Mouse (Mus musculus) large intestine, adult 2 months (tissue): ENCODE data around the gene Tfip11. TPM values are rescaled to one million over a fixed set of nuclear protein-coding genes. Genes with fewer than 3 reads are reported as not detected.

Experiments
- DNase-seq: peaks from one replicate; pipeline ENCODE4 v3.0.0-alpha.2; 2012; ENCODE audit warnings: low read depth, low spot score
- WGBS: fragments of 180-500 bp; shearing (Covaris S2); methylation state at CpG from one replicate; pipeline ENCODE4 v1.1.7; 2018; 5-methylcytosine and 5-hydroxymethylcytosine counted together
- polyA plus RNA-seq: library from polyadenylated mRNA; depleted of rRNA; stranded (reverse); fragments of >200 nt; gene quantifications from 2 replicates; pipeline ENCODE4 v1.2.3, GENCODE M21; 2012; rRNA removed

The Tfip11 gene
- 23.7 and 31.6 TPM in 2 replicates for polyA plus RNA-seq

DNA sequence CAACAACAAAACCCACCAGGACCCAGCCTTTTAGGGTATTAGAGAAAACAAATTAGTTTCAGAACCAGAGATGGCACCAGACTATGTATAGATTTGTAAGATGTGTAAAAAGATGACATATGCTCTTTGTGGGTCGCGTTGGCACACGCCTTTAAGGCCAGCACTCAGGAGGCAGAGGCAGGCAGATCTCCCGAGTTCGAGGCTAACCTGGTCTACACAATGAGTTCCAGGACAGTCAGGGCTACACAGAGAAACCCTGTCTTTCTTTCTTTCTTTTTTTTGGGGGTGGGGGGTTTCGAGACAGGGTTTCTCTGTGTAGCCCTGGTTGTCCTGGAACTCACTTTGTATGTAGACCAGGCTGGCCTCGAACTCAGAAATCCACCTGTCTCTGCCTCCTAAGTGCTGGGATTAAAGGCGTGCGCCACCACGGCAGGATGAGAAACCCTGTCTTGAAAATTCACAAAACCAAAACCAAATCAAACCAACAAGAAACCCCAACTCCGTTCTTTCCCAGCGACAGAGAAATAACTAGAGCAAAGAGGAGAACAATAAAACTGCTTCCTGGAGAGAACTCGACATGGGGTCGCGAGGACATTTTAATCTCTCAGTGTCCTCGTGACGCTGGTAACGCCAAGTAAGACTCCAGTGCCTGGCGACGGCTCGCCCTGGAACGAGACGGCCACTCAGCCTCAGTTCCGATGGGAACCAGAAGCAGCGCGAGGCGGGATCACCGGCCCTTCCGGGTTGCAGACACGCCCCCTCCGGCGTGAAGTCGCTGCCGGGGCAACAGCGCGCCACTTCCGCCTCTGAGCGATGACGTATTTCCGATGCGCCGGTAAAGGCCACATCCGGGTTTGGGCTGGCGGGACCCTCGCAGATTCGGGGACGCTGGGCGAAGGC is at the start of gene Tfip11:
TSS of gene Tfip11 (plus strand) at position 813 of the 900 bp plus-strand sequence.
- WGBS = 5% methylated on average over 48 of the region's 48 CpGs

DNA sequence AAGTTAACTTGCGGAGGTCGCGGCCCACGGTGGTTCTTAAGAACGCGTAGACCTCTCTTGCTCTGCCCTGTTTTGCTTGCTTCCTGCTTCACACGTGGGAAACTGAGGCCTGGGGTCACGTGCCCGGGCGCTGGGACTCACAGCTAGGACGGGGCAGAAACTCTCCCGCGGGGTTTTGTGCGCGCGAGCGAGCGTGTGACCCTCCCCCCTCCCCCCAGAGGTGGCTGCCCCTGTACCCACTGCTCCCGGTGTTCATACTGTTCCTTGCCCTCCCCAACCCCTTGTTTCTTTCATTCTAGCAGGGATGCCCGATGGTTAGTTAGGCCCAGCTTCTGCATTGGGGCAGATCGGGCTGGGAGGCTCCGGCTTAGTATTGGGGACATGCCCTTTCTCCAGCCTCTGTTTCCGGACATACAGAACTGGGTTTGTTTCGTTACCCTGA is 49.2 kb upstream of the Tfip11 start:
- WGBS = 2% methylated on average over 24 of the region's 24 CpGs

More for the DNA sequence above, at the start of gene Tfip11:
- DNase-seq = peak; percentile 64

DNA sequence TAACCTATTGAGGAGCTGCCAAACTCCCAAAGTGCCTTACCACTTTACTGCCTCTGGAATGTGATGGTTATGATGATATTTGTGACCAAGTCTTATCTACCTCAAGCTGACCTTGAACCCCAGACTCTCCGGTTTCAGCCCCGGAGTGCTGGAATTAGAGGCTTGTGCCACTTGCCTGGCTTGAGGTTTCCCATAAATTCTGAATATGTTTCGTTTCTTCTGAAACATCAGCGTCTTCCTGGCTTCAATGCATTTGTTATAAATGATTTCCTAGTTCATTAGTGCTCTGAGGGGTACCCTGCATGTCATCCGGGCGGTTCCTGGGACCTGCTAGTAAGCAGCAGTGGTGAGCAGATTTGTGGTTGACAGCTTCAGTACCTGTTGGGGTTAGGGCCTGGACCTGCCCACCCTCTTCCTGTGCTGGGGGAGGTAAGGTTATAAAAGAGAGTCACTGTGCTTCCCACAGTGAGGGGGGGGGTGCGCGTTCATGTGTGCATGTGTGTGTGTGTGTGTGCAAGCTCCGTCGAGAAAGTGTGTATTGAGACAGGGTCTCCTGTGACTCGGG is 48.2 kb upstream of the Tfip11 start:
- 71% methylated on average over 11 of the region's 11 CpGs for WGBS

More for the DNA sequence above, 49.2 kb upstream of the Tfip11 start:
- no peak for DNase-seq

GRCm38 (mm10) chr5:112279181-112280021 is 46.8 kb upstream of the Tfip11 start:
- WGBS = 76% methylated on average over 17 of the region's 17 CpGs
- DNase-seq = no peak

More for the DNA sequence above, 48.2 kb upstream of the Tfip11 start:
- no peak for DNase-seq

GRCm38 (mm10) chr5:112280151-112280550 is 46.0 kb upstream of the Tfip11 start:
- no peak for DNase-seq
- WGBS = 75% methylated on average over 7 of the region's 7 CpGs

DNA sequence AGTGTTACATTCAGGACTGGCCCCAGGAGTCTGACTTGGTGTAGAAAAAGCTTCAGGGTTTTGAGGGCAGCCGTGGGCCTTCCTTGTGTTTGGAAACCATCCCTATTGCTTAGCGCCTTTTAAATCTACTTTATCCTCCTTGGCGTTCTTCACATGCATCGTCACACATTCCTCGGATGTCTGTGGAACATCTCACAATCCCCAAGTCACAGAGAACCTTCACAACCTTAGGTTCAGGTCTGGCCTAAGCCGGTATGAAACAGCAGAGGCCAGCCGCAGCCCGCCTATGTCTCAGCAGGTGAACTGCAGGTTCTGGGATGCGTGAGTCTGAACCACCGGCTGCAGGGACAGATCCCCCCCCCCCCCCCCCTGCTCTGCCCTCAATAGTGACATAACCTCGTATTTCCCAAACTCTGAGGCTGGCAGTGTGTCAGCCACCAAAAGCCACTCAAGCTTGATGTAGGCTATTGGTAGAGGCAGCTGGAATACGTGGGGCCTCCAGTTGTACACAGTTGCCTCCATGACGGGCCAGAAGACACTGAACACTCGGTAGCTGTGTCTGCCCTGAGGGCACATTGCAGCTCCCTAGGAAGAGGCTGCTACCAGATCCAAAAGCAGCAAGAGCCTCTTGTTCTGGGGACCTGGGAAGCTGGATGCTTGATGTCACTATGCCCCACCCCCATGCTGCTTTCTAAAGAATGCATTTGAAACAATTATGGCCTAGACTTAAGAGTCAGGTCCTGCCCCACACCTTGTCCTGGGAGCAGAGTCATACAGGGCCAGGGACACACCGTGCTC is 45.1 kb upstream of the Tfip11 start:
- no peak for DNase-seq
- WGBS = 66% methylated on average over 15 of the region's 15 CpGs

GRCm38 (mm10) chr5:112281676-112282075 is 44.5 kb upstream of the Tfip11 start:
- no peak for DNase-seq
- 79% methylated on average over 4 of the region's 4 CpGs for WGBS

- WGBS = 46% methylated on average over 6 of the region's 6 CpGs
- no peak for DNase-seq
Observed at GRCm38 (mm10) chr5:112282123-112282779, 43.9 kb upstream of the Tfip11 start.

GRCm38 (mm10) chr5:112282780-112283482 is 43.2 kb upstream of the Tfip11 start:
- 65% methylated on average over 9 of the region's 9 CpGs for WGBS
- no peak for DNase-seq

GRCm38 (mm10) chr5:112283543-112284202 is 42.5 kb upstream of the Tfip11 start:
- WGBS = 73% methylated on average over 10 of the region's 10 CpGs
- DNase-seq = no peak

DNA sequence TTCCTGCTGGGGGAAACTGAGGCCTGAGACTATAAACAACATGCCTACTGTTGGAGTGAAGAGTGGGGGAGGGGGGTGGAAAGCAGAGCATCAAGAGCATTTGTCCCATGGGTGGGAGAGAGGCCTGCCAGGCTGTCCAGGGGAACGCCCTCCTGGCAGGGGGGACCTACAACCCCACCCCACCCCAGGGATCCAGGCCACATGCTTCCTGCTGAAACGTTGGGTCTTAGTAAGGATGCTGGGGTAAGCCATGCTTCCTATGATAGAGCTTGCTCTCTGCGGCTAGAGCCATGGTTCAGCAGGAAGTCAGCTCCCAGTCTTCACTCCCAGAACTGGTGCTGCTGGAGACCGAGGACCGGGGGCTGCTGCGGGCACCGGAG is 42.0 kb upstream of the Tfip11 start:
- 79% methylated on average over 7 of the region's 7 CpGs for WGBS

DNA sequence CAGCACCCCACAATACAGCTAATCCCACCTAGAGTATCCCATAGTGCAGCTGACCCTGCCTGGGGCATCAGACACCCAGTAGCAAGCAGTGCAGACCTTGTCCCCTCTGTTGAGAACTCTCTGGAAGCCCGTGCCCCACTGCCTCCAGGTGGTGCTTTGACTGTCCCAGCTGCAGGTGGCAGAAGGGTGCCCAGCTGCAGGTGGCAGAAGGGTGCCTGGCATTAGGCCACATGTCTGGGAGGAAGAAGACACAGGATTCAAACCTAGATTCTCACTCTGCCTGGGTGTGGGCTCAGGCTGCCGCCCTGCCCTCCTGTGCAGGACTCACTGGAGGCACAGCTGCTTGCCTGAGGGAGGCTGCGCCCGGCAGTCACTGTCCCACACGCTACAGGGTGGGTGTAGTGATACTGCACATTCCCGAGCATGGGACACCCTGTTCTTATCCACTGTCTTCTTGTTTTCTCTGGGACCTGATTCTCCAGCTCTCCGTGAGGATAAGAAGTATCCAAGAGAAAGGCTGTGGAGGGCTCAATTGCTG is 40.5 kb upstream of the Tfip11 start:
- WGBS = 74% methylated on average over 7 of the region's 7 CpGs
- DNase-seq = no peak

More for the DNA sequence above, 42.0 kb upstream of the Tfip11 start:
- DNase-seq = no peak

DNA sequence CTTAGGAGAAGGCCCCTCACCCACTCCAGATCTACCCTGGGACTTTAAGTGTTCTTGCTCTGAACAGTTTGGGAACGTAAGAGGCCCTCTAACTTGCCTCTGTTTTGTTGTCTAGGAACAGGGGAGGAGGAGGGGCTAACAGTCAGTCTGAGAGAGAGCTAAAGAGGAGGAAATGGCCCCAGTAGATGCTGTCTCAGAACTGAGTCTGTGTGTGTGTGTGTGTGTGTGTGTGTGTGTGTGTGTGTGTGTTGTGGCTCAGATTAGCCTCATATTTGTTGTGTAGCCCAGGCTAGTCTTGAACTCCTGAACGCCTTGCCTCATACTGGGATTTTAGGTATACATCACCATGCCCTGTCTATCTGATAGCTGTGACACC is 39.6 kb upstream of the Tfip11 start:
- no peak for DNase-seq
- 85% methylated on average over 2 of the region's 2 CpGs for WGBS

GRCm38 (mm10) chr5:112286984-112287641 is 39.0 kb upstream of the Tfip11 start:
- no peak for DNase-seq
- 37% methylated on average over 11 of the region's 11 CpGs for WGBS

GRCm38 (mm10) chr5:112287652-112288051 is 38.5 kb upstream of the Tfip11 start:
- 85% methylated on average over 2 of the region's 2 CpGs for WGBS
- DNase-seq = no peak

DNA sequence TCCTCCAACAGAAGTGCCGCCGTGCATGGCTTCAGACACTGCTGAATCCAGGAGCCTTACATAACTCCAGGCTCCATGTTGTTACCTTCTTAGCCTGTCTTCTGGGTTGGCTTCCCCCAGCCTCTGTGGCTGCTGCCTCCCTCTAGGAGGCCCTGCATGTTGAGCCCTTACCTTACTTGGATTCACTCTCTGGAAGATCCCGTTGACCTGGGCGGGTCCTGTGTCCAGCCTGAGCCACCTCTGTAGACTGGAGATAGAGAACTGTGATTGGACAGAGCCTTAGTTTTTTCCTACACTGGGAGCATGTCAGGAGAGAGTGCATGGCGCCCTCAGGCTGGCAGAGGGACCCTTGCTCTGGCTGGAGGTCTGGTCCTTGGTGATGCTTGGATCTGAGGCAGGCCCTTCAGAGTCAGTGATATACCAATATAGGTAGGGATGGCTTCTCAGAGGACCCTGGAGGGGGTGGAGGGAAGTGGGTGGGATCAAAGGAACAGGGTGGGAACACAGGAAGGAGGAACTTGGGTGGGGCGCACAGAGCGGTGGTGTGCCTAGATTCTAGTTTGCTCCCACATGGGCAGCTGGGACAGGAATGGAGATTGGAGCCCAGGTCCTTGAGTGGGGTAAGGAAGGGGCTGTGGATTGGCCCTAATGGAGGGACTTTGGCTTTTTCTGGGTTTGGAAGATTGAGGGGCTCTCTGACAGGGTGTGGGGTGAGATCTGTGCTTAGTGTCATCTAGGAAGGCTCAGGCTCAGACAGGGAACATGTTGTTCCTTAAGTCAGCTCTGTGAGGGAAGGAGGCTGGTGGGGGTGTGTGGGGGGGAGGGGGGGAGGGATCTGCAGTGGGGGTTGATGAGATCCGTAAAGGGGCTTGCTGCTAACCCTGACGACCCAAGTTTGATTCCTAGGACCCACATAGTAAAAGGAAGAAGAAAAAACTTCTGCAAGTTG is 37.7 kb upstream of the Tfip11 start:
- 78% methylated on average over 9 of the region's 9 CpGs for WGBS
- no peak for DNase-seq
